Mouse (Mus musculus) heart, adult 2 months (tissue): ENCODE data around the gene Anln. TPM values are rescaled to one million over a fixed set of nuclear protein-coding genes. Genes with fewer than 3 reads are reported as not detected.

Source experiments
- DNase-seq, 2 experiments: peaks; one replicate each; pipeline ENCODE4 v3.0.0; 2021
- H3K27ac ChIP-seq: fragments of 200-600 bp; 2 replicates; pipeline ENCODE4 v1.8.1; 2022
- H3K27me3 ChIP-seq: fragments of 200-500 bp; 2 replicates; pipeline ENCODE4 v1.6.1; 2012; ENCODE audit warnings: mild to moderate bottlenecking, low read length, inconsistent platforms, mixed read lengths; ENCODE audit not compliant: control insufficient read depth, insufficient read depth
- H3K36me3 ChIP-seq: fragments of 200-500 bp; 2 replicates; pipeline ENCODE4 v1.6.1; 2012; ENCODE audit warnings: low read length, inconsistent platforms; ENCODE audit not compliant: control insufficient read depth, insufficient read depth
- H3K4me1 ChIP-seq: fragments of 200-500 bp; 2 replicates; pipeline ENCODE4 v1.6.1; 2011; ENCODE audit warnings: low read length; ENCODE audit not compliant: control insufficient read depth, insufficient read depth
- H3K4me3 ChIP-seq: fragments of 200-600 bp; 2 replicates; pipeline ENCODE4 v1.8.1; 2022
- H3K79me2 ChIP-seq: fragments of 200-500 bp; replicated peaks from 2 replicates; pipeline ENCODE4 v1.6.1; 2012; ENCODE audit warnings: mild to moderate bottlenecking, inconsistent platforms, low read length, moderate library complexity, mixed read lengths; ENCODE audit not compliant: control insufficient read depth, insufficient read depth
- H3K9ac ChIP-seq: fragments of 200-500 bp; 2 replicates; pipeline ENCODE4 v1.6.1; 2012; ENCODE audit warnings: low read depth, mild to moderate bottlenecking, control low read depth, inconsistent platforms, low read length, mixed read lengths
- CTCF ChIP-seq: fragments of 200-600 bp; IDR thresholded peaks from 2 replicates; pipeline ENCODE4 v1.8.1; 2022; ENCODE audit warnings: antibody characterized with exemption, mild to moderate bottlenecking, moderate library complexity
- EP300 ChIP-seq: fragments of 200-500 bp; IDR thresholded peaks from 2 replicates; pipeline ENCODE4 v1.6.1; 2011; ENCODE audit warnings: low read depth, low read length, control low read depth; ENCODE audit not compliant: insufficient read depth
- POLR2A ChIP-seq: fragments of 200-500 bp; IDR thresholded peaks from 2 replicates; pipeline ENCODE4 v1.6.1; 2011; ENCODE audit warnings: mild to moderate bottlenecking, low read depth, low read length, control low read depth; ENCODE audit not compliant: insufficient read depth
- WGBS: fragments of 180-500 bp; shearing (Covaris S2); methylation state at CpG from one replicate; pipeline ENCODE4 v1.1.7; 2018; 5-methylcytosine and 5-hydroxymethylcytosine counted together
- intact Hi-C: fragments of 180-260 bp; cut with DNase I; formaldehyde crosslinking; loops from one replicate; pipeline ENCODE4 v1.15.1; 2025
- polyA plus RNA-seq: library from polyadenylated mRNA; depleted of rRNA; stranded (reverse); fragments of >200 nt; gene quantifications from 2 replicates; pipeline ENCODE4 v1.2.3, GENCODE M21; 2012
- total RNA-seq, 2 experiments: library from RNA; stranded (reverse); gene quantifications; 2 replicates each; pipeline ENCODE4 v1.2.3; 2021

Anln gene
- total and polyA plus RNA-seq, 3 experiments, result 0.43 to 1.5 (median 1.4) TPM

DNA sequence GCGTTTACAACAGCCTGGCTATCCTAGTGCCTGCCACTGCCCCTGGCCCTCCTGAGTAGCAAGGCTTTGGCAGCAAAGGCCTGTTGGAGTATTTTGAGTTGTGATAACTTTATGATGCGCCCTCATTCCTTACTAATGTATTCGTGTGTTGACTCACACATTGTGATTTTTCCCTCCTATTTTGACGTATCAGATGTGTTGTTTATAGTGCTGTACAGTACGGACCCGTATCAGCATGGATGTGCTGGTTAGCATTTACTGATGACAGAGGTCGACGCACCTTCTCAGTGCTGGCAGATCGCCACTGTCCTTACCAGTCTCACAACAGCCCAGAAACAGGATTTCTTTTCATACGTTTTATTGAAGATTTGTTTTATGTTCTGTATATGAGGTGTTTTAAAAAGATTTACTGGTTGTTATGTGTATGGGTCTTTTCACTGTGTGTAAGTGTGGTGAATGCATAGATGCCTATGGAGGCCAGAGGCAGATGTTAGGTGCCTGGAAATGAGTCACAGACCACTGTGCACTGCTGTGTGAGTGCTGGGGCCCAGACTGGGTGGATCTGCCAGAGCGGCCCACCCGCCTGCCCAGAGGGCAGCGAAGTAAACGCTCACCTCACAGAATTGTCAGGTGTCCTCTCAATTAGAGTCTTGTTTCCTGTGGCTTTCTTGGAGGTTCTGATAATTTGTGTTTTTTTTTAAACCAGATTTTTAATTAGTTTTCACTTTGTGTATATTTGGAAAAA, 39.9 kb upstream of the Anln start:
- Histone ChIP-seq H3K9ac (no peak overlapping the region), H3K4me3 (no peak overlapping the region), H3K4me1 (peaks cover 2% of the 10 kb centered on the region; the same call in 1 of the 2 replicates), H3K79me2 (no peaks in the 10 kb centered on the region), H3K27me3 (no peaks in the 10 kb centered on the region), H3K36me3 (no peaks in the 10 kb centered on the region), H3K27ac (no peak overlapping the region)
- TF ChIP-seq CTCF (no peak), POLR2A (no peak), EP300 (no peak)
- no peak for DNase-seq
- WGBS, result 82% methylated on average over 14 of the region's 14 CpGs
- intact Hi-C loops, result no loop called here

DNA sequence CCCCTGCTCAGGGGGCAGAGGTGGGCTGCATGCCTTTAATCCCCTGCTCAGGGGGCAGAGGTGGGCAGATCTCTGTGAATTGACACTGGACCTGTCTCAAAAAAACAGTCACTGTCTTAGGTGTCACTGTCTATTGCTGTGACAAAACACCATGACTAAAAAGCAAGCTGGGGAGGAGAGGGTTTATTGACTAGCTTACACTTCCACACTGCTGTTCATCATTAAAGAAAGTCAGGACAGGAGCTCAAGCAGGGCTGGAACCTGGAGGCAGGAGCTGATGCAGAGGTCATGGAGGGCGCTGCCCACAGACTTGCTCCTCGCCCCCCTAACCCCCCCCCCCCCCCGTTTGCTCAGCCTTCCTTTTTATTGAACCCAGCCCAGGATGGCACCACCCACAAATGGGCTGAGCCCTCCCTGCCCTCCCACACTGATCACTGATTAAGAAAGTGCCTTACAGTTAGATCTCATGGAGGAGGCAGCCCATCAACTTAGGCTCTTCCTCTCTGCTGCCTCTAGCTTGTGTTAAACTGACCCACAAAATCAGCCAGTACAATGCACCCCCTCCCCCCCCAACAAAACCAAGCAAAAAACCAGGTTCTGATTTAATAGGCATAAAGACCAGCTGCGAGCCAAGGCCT, 39.2 kb upstream of the Anln start:
- H3K27me3 ChIP-seq, result no peaks in the 10 kb centered on the region
- no peak overlapping the region for H3K4me3 ChIP-seq
- H3K9ac ChIP-seq, result no peak overlapping the region
- H3K27ac ChIP-seq, result no peak overlapping the region
- H3K36me3 ChIP-seq, result no peaks in the 10 kb centered on the region
- intact Hi-C loops, result no loop called here
- no peak for DNase-seq
- no peaks in the 10 kb centered on the region for H3K79me2 ChIP-seq
- no peak for TF ChIP-seq POLR2A
- TF ChIP-seq CTCF, result no peak
- TF ChIP-seq EP300, result no peak
- WGBS, result 84% methylated on average over 1 of the region's 4 CpGs
- peaks cover 2% of the 10 kb centered on the region; the same call in 1 of the 2 replicates for H3K4me1 ChIP-seq

DNA sequence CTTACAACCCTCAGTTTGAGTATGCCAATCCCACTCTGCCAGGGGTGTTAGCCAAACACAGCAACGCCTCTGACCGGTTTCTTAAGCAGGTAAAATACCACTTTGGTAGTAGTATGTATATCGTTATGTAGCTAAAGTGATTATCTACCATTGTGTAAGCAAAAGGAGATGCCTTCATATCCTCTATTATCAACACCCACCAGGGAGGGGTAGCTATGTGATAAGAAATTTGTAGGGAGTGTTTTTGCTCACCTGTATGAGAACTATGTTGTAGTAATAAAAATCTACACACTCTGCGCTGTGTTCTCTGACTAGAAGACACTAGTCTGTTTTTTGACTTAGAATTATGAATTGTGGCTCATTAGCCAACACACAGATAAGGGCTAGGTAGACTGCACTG, 35.7 kb upstream of the Anln start:
- DNase-seq, result no peak
- Histone ChIP-seq H3K4me1 (no peaks in the 10 kb centered on the region), H3K27ac (no peak overlapping the region), H3K4me3 (no peak overlapping the region), H3K36me3 (no peaks in the 10 kb centered on the region), H3K79me2 (no peaks in the 10 kb centered on the region), H3K27me3 (no peaks in the 10 kb centered on the region), H3K9ac (no peak overlapping the region)
- WGBS, result 88% methylated on average over 4 of the region's 4 CpGs
- TF ChIP-seq EP300, result no peak
- TF ChIP-seq CTCF, result no peak
- no peak for TF ChIP-seq POLR2A
- intact Hi-C loops, result no loop called here

DNA sequence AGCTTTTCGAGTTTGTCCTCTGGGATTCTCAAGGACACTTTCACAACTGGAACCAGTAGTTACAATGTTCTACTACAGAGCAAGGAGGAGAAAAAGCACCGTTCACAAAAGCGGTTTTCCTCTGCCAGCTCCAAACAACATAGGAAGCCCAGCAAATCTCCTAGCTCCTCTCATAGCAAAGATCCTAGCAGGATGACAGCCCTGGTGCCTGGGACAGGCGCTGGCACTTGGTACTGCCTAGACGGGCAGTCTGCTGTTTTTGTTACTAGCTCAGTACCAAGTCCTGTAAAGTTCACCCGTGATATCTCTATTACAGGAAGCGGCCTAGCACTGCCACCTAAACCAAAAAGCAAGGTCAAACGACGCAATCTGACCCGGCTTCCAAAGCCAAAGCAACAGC, 35.2 kb upstream of the Anln start:
- no peak overlapping the region for H3K27ac ChIP-seq
- no peak overlapping the region for H3K4me3 ChIP-seq
- no peaks in the 10 kb centered on the region for H3K4me1 ChIP-seq
- H3K36me3 ChIP-seq, result no peaks in the 10 kb centered on the region
- H3K79me2 ChIP-seq, result no peaks in the 10 kb centered on the region
- TF ChIP-seq CTCF, result no peak
- no peak for TF ChIP-seq POLR2A
- no peak for TF ChIP-seq EP300
- intact Hi-C loops, result no loop called here
- DNase-seq, result no peak
- 48% methylated on average over 10 of the region's 10 CpGs for WGBS
- H3K9ac ChIP-seq, result no peak overlapping the region
- no peaks in the 10 kb centered on the region for H3K27me3 ChIP-seq

DNA sequence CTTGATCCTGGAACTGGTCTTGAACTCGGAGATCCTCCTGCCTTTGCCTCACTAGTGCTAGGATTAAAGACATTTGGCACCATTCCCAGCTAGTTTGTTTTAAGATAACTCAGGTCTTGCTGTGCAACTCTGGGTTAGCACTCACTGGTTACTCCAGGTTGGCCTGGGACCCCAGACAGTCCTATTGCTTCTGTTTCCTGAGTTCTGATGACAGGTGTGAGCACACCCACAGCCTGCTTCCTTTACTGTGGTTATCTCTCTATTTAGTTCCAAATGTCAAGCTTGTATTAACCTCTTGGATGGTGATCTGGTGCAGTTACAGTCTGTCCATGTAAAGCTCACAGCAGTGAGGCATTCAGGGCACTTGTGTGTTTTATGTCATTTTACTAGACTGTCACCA, 34.5 kb upstream of the Anln start:
- Histone ChIP-seq H3K36me3 (no peaks in the 10 kb centered on the region), H3K4me1 (no peaks in the 10 kb centered on the region), H3K27ac (no peak overlapping the region), H3K79me2 (no peaks in the 10 kb centered on the region), H3K9ac (no peak overlapping the region), H3K4me3 (no peak overlapping the region), H3K27me3 (no peaks in the 10 kb centered on the region)
- no peak for DNase-seq
- TF ChIP-seq POLR2A (no peak), EP300 (no peak), CTCF (no peak)
- WGBS, result 61% methylated on average over 1 of the region's 1 CpGs
- intact Hi-C loops, result no loop called here

DNA sequence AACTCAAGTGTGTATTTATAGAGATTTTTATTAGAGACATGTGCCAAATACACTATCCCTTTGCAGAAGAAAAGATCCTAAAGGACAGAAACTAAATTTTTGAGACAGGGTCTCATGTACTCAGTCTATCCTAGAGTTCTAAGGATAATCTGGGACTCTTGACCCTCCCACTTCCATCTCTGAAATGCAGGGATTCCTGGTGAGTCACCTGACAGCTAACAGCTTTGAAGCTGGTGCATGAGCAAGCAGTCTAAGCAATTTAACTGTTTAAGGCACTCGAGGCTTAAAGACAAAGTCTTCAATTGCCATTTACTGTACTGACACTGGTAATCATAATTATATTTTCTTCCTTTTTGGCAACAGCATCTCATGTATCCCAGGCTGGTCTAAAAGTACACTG, 33.6 kb upstream of the Anln start:
- no peak overlapping the region for H3K9ac ChIP-seq
- H3K36me3 ChIP-seq, result no peaks in the 10 kb centered on the region
- intact Hi-C loops, result no loop called here
- WGBS, result 41% methylated on average over 1 of the region's 1 CpGs
- no peaks in the 10 kb centered on the region for H3K79me2 ChIP-seq
- no peak for DNase-seq
- H3K27ac ChIP-seq, result no peak overlapping the region
- H3K4me3 ChIP-seq, result no peak overlapping the region
- no peaks in the 10 kb centered on the region for H3K27me3 ChIP-seq
- TF ChIP-seq CTCF, result no peak
- no peak for TF ChIP-seq EP300
- no peak for TF ChIP-seq POLR2A
- H3K4me1 ChIP-seq, result no peaks in the 10 kb centered on the region; the same call in 1 of the 2 replicates
